Mouse (Mus musculus): ENCODE measurements around the gene Osbpl8.
"Not testable (repeated sequence)": the region's sequence is repeated elsewhere in the genome, so short reads cannot be mapped to it uniquely, and the experiment has no call there.

Gene Osbpl8

GRCm38 (mm10) chr10:111164304-111165218 lies at the start of gene Osbpl8:
Gene Osbpl8, plus strand, starts transcription at chr10:111164752.
- in situ Hi-C loops (cut with MboI, MseI): no loop called here

GRCm38 (mm10) chr10:111117198-111117845 lies 47.2 kb upstream of the Osbpl8 start:
- in situ Hi-C loops (cut with MboI, MseI): no loop called here

DNA sequence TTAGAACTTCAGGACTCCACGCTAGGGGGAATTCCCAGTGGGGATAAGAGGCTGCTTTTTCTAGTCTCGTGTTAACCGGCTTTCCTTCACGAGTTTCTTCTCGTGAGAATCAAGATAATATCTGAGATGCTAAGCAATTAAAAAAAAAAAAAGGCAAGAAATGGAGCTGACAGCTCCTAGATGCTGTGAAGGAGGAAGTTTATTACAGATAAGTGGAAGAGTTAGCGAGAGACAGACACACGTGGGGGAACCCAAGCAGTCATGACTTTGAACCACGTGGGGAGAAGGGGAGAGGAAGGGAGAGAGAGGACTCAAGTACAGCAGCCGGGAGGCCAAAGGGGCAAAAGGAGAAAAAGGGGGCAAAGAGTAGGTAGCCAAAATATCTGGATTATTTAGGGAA lies 46.3 kb upstream of the Osbpl8 start:
- in situ Hi-C loops (cut with MboI, MseI): no loop called here

DNA sequence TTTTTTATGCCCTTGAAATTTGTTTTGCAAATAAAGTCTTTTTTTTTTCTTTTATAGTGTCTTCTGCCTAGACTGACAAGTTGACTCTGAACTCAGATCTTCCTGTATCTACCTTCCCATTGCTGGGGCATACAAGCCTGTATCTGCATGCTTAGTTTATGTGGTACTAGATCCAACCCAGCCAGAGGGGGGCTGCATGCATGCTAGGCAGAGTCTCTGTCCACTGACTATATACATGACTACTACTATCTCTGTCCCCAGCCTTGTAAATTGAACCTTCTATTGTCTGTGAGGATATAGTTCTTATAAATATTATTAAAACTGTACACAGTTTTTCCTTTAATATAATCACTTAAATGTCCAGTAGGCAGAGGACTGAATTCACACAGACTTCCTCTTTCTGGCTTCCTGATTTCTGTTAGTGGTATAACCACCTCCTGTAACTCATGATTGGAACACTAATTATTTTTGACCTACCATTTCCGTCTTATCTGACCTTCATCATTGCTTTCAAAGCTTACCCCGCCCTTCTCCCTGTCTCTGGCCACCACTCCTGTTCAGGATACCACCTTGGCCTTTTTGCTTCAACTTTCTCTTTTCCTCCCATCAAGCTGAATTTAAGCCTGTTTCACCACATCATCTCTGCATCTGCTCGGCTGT lies 45.4 kb upstream of the Osbpl8 start:
- in situ Hi-C loops (cut with MboI, MseI): no loop called here

DNA sequence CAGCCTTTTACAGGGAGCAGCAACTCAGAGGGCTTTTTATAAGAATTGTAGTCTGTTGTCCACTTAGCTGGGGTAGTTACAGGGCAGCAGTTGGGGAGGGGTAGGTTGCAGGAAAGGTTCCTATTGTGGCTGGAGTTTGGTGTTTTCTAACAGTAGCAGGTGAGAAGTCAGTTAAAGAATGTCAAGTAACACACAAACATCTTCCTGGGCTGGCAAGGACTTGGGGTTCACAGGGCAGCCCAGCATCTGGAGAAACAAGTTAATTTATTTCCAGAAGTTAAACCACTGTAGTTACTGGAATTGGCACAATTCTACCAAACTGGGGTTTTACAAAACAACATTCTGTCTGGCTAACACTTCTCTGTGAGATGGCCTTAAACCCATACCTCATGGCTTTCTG lies 44.8 kb upstream of the Osbpl8 start:
- in situ Hi-C loops (cut with MboI, MseI): no loop called here

GRCm38 (mm10) chr10:111122864-111123398 lies 41.6 kb upstream of the Osbpl8 start:
- in situ Hi-C loops (cut with MboI, MseI): no loop called here

DNA sequence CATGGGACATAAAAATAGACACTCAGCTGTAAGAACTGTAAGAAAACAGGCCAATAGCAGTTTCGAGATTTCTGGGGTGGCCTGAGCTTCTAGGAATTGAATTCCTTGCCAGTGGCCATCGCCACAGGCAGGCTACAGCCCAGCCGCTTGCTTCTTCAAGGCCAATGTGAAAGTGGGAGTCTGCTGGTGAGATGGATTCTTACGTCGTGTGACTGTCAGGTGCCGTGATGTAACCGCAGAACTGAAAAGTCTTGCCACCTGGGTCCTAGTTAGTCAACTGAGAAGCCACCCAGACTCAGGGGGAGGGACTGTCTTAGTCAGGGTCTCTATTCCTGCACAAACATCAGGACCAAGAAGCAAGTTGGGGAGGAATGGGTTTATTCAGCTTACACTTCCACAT lies 40.4 kb upstream of the Osbpl8 start:
- in situ Hi-C loops (cut with MboI, MseI): no loop called here

- in situ Hi-C loops (cut with MboI, MseI): no loop called here
These were observed 39.7 kb upstream of the Osbpl8 start for GRCm38 (mm10) chr10:111124767-111125315.

DNA sequence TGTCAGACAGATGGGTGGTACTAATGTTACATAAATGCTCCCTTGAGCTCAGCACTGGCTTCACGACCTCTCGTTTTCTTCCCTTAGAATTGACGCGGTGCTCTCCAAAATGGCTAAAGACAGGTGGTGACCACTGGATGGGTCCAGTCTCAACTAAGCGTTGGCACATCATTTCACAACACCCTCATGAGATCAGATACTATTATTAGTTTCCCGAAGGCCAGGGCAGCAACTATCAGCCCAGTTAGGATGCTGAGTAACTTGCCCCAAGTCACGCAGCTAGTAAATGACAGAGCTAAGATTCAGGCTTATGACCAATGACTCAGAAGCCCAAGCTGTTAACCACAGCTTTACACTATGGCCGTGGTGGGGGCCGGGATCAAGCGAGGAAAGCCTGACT lies 37.2 kb upstream of the Osbpl8 start:
- in situ Hi-C loops (cut with MboI, MseI): no loop called here

DNA sequence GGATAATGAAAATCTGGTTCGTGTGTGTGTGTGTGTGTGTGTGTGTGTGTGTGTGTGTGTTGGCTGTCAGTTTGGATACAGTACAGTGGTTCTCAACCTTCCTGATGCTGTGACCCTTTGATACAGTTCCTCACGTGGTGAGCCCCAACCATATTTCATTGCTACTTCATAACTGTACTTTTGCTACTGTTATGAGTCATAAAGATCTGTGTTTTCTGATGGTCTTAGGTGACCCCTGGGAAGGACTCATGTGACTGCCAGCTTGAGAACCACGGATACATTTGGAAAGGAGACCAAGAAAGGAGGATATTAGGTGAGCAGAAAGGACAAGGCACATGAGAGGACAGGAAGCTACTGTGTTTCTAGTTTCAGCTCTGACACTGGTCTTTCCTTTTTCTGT lies 36.1 kb upstream of the Osbpl8 start:
- in situ Hi-C loops (cut with MboI, MseI): no loop called here

DNA sequence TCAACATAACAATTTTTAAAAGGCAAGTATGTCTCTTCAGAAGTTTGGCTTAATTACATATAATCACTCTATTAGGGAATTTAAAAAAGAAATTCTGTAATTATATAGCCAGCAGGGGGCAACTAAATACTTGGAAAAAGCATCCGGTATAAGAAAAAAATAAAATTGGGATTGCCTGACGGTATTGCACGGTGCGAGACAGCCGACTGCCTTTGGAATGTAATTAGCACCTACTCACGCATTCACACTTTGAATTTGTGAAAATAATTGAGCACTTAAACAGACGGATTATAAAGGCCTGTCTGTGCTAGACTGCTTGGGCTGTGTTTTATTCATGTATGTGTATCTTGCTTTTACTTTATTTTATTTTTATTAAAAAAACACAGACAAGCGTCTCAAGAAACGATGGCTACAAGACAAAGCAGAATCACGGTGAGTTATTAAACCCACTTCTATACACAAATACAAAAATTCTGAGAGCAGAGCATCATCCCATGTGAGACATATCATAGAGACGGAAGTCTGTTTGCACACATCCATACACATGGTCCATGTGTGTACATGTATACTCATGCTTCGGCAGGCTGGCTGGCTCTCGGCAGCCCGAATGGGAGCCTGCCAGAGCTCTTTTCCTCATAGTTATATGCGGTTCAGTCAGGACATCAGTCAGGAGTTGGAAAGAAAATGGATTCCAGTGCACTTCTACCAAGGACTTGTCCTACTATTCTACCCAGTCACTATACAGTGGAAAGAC lies 34.5 kb upstream of the Osbpl8 start:
- in situ Hi-C loops (cut with MboI, MseI): no loop called here

- in situ Hi-C loops (cut with MboI, MseI): no loop called here
These were observed 33.7 kb upstream of the Osbpl8 start for GRCm38 (mm10) chr10:111130872-111131271.

DNA sequence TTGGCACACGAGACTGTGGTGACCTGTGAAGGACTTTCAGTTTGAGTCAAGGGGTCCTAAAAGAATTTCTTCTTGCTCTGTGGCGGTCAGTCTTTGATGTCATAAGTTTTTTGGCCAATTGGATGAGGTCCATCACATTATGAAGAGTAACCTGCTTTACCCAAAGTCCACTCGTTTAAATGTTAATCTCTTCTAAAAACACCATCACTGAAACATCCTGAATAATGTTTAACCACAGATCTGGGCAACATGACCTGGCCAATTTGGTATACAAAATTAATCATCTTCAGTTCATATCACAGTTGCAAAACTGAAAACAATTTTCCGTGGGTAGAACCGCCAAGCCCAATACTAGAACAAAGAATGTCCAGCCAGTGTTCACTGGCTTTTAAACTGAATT lies 31.3 kb upstream of the Osbpl8 start:
- in situ Hi-C loops (cut with MboI, MseI): no loop called here

- in situ Hi-C loops (cut with MboI, MseI): no loop called here
These were observed 30.6 kb upstream of the Osbpl8 start for GRCm38 (mm10) chr10:111133936-111134335.

- in situ Hi-C loops (cut with MboI, MseI): no loop called here
These were observed 30.1 kb upstream of the Osbpl8 start for GRCm38 (mm10) chr10:111134412-111134957.

GRCm38 (mm10) chr10:111136306-111136705 lies 28.2 kb upstream of the Osbpl8 start:
- in situ Hi-C loops (cut with MboI, MseI): not testable (repeated sequence)

DNA sequence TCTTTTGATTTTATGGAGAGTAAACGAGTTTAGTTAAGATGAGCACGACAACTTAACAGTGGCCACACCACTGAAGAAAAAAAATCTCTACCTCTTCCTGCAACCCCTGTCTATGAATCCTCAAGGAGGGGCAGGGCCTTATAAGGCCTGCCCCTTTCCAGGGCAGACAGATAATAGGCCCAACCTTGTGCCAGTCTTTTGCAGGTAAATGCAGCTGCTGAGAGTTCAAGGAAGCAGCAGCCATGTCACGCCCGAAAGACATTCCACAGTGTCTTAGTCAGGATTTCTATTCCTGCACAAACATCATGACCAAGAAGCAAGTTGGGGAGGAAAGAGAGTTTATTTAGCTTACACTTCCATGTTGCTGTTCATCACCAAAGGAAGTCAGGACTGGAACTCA lies 26.6 kb upstream of the Osbpl8 start:
- in situ Hi-C loops (cut with MboI, MseI): no loop called here

DNA sequence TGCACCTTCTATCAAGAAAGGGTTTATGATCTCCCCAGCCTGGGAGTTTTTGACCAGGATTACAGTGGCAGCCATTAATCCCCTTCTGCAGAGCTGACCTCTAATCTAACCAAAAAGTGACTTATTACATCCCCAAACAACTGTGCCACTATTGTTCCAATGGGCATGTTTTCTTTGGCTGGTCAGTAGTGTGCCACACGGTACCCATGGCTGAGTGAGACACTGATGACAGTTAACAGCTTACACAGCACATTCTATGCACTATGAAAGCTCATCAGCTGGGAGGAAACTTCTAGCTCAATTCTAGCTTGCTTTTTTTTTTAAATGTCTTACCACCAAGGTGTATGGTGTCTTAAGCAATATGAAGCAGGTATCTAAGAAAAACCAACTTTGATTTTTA lies 25.4 kb upstream of the Osbpl8 start:
- in situ Hi-C loops (cut with MboI, MseI): no loop called here

GRCm38 (mm10) chr10:111139881-111140280 lies 24.7 kb upstream of the Osbpl8 start:
- in situ Hi-C loops (cut with MboI, MseI): no loop called here

DNA sequence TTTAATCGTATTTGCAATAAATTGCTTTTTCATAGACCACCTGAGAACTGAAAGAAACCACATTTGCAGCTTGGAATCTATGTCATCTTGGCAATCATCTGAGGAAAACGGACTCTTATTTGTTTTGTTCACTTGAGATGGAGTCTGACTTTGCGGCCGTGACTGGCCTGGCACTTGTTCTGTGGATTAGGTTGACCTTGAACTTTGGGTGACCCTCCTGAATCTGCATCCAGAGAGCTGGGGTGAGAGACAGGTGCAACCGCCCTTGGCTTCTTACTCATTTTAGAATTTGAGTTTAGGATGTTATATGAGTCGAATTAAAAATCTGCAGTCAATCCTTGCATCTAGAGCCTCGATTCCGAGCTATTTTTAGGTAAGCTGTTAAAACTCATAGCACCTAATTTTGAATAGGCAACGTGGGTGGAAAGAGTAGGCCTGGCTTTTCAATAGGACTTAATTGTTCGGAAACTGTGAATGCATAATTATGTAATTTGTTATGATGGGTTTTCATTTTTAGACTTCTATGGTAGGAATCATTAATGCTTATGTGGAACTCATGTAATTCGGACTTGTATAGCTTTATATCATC lies 20.1 kb upstream of the Osbpl8 start:
- in situ Hi-C loops (cut with MboI, MseI): no loop called here
